Mouse (Mus musculus) heart, embryonic 13.5 days (tissue): ENCODE measurements around the gene Narf. TPM values are rescaled to one million over a fixed set of nuclear protein-coding genes. Genes with fewer than 3 reads are reported as not detected.

Source experiments
- ATAC-seq: fragments of 200-750 bp; cut with Nextera tagmentation; 2 replicates; pipeline ENCODE4 v1.8.0; 2017; ENCODE audit warnings: moderate TSS enrichment; ENCODE audit not compliant: insufficient number of reproducible peaks, low FRiP score, low TSS enrichment; ENCODE audit errors: extremely low read depth
- H3K27ac ChIP-seq: fragments of 300-500 bp; sonication (generic); replicated peaks from 2 replicates; pipeline ENCODE4 v1.5.1; 2015; ENCODE audit warnings: moderate library complexity, mild to moderate bottlenecking, inconsistent platforms
- H3K27me3 ChIP-seq: fragments of 300-500 bp; sonication (generic); replicated peaks from 2 replicates; pipeline ENCODE4 v1.6.1; 2015; ENCODE audit warnings: mild to moderate bottlenecking, inconsistent platforms
- H3K36me3 ChIP-seq: fragments of 300-500 bp; sonication (generic); 2 replicates; pipeline ENCODE4 v1.6.1; 2015; ENCODE audit warnings: mild to moderate bottlenecking, inconsistent platforms
- H3K4me1 ChIP-seq: fragments of 300-500 bp; sonication (generic); 2 replicates; pipeline ENCODE4 v1.6.1; 2015; ENCODE audit warnings: inconsistent platforms
- H3K4me2 ChIP-seq: fragments of 300-500 bp; sonication (generic); 2 replicates; pipeline ENCODE4 v1.6.1; 2015; ENCODE audit warnings: inconsistent platforms, mild to moderate bottlenecking, moderate library complexity
- H3K4me3 ChIP-seq: fragments of 300-500 bp; sonication (generic); 2 replicates; pipeline ENCODE4 v1.5.1; 2015; ENCODE audit warnings: moderate library complexity, mild to moderate bottlenecking, inconsistent platforms
- H3K9ac ChIP-seq: fragments of 300-500 bp; sonication (generic); 2 replicates; pipeline ENCODE4 v1.6.1; 2015; ENCODE audit warnings: inconsistent platforms, mild to moderate bottlenecking, moderate library complexity
- H3K9me3 ChIP-seq: fragments of 300-500 bp; sonication (generic); 2 replicates; pipeline ENCODE4 v1.6.1; 2016; ENCODE audit warnings: inconsistent platforms
- whole genome bisulfite sequencing: fragments of 180-500 bp; shearing (Covaris S2); methylation state at CpG from one replicate; pipeline ENCODE4 v1.1.7; 2015; ENCODE audit warnings: mixed read lengths; 5-methylcytosine and 5-hydroxymethylcytosine counted together
- polyA plus RNA-seq: library from polyadenylated mRNA; unstranded; fragments of >200 nt; fragmentation: Nextera tagmentation; extraction: Ambion mirVana; gene quantifications from 2 replicates; pipeline ENCODE4 v1.2.1, GENCODE M21; 2015

Narf gene
- polyA plus RNA-seq, 1 experiment from 2014 or later = 46.1 TPM

DNA sequence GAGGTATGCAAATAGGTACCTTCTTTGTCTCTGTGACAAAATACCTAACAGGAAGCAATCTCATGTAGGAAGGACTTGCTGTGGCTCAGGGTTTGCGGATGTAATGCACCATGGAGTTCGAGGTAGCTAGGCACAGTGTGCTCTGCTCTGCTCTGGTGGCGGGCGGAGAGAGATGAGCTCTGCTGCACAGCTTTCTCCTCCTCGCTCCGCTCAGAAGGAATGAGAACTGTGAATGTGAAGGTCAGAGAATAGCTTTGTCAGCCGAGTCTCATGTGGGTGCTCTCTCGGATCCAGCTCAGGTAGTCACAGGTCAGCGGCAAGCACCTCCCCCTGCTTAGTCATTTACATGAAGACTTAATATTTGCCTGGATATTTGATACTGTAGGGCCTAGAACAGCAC is 63.2 kb downstream of the Narf start:
- H3K27ac ChIP-seq = no peak overlapping the region
- H3K4me1 ChIP-seq = no peaks in the 10 kb centered on the region
- no peak overlapping the region for H3K4me3 ChIP-seq
- H3K9ac ChIP-seq = no peak overlapping the region
- no peak overlapping the region for H3K4me2 ChIP-seq
- H3K36me3 ChIP-seq = peaks cover 98% of the 10 kb centered on the region
- no peaks in the 10 kb centered on the region for H3K9me3 ChIP-seq
- no peak for ATAC-seq
- no peaks in the 10 kb centered on the region for H3K27me3 ChIP-seq
- 90% methylated on average over 9 of the region's 9 CpGs for WGBS

- Histone ChIP-seq H3K4me2 (no peak overlapping the region), H3K4me3 (no peak overlapping the region), H3K9me3 (peaks cover 5% of the 10 kb centered on the region; the same call in 1 of the 2 replicates), H3K9ac (no peak overlapping the region), H3K27me3 (no peaks in the 10 kb centered on the region), H3K36me3 (peaks cover 98% of the 10 kb centered on the region), H3K27ac (no peak overlapping the region), H3K4me1 (no peaks in the 10 kb centered on the region)
- ATAC-seq = no peak
- 90% methylated on average over 6 of the region's 6 CpGs for WGBS
Measured at GRCm38 (mm10) chr11:121305371-121305770, 68.3 kb downstream of the Narf start.

Other genes starting within 250 kb of the Narf start
- 71.4 and 71.5 TPM in 2 replicates for gene Csnk1d, start 245.9 kb upstream of the Narf start, polyA plus RNA-seq
- gene Cd7, start 197.8 kb upstream of the Narf start, polyA plus RNA-seq = 0.22 and 0.29 TPM in 2 replicates
- not detected in 2 replicates for gene Sectm1b, start 173.7 kb upstream of the Narf start, polyA plus RNA-seq
- 0.11 TPM in 1 of 2 replicates, not detected in the other for gene Sectm1a, start 156.0 kb upstream of the Narf start, polyA plus RNA-seq
- not detected in 2 replicates for gene Tex19.2, start 118.6 kb upstream of the Narf start, polyA plus RNA-seq
- not detected in 2 replicates for gene Tex19.1, start 91.1 kb upstream of the Narf start, polyA plus RNA-seq
- gene Uts2r, start 77.0 kb upstream of the Narf start, polyA plus RNA-seq = not detected in 2 replicates
- gene Hexdc, start 32.8 kb upstream of the Narf start, polyA plus RNA-seq = 7.6 and 8.4 TPM in 2 replicates
- gene Ogfod3, start 32.5 kb upstream of the Narf start, polyA plus RNA-seq = 28.4 and 34.6 TPM in 2 replicates
- 21.5 and 21.6 TPM in 2 replicates for gene Cybc1, start 7.9 kb upstream of the Narf start, polyA plus RNA-seq
- 5.0 and 5.1 TPM in 2 replicates for gene Foxk2, start 22.7 kb downstream of the Narf start, polyA plus RNA-seq
- 70.9 and 72.7 TPM in 2 replicates for gene Wdr45b, start 117.2 kb downstream of the Narf start, polyA plus RNA-seq
- gene Rab40b, start 151.0 kb downstream of the Narf start, polyA plus RNA-seq = 4.6 and 5.0 TPM in 2 replicates
- 4.6 and 5.5 TPM in 2 replicates for gene Fn3krp, start 184.1 kb downstream of the Narf start, polyA plus RNA-seq
- 8.9 and 9.6 TPM in 2 replicates for gene Fn3k, start 197.7 kb downstream of the Narf start, polyA plus RNA-seq
- 21.0 and 22.1 TPM in 2 replicates for gene Tbcd, start 214.7 kb downstream of the Narf start, polyA plus RNA-seq